Comparison of ENCODE assay signal across 8 mouse cellular contexts in genomic region chr19:58942841-58943828, GRCm38 (mm10). TPM values are rescaled to one million over a fixed set of nuclear protein-coding genes. Genes with fewer than 3 reads are reported as not detected.
DNase-seq lines count a peak whose midpoint lies in the region; ATAC-seq lines count a peak whose summit lies in the region.

Gene Eno4, plus strand, starts transcription at chr19:58943425.
Gene Hspa12a, minus strand, starts transcription at chr19:58943654.

- peak within 1 kb of the TSS; percentile 65 for H3K27ac ChIP-seq in lung, embryonic 16.5 days (ENCODE audit: low read length)

- no peaks in the 10 kb centered on the region for H3K9me3 ChIP-seq in lung, embryonic 16.5 days (ENCODE audit: control insufficient read depth, low read length)

- DNase-seq in ES-CJ7 (ENCODE audit: low read depth, low spot score) = peak; percentile 95
- peak; percentile 97 for DNase-seq in cerebellum, adult 11-12 months
- peak; percentile 97 for DNase-seq in forelimb bud, embryonic 11.5 days (ENCODE audit: low read depth, low spot score)
- DNase-seq in layer of hippocampus, adult 9-10 months (ENCODE audit: low spot score) = peak; percentile 96
- DNase-seq in ovary, postnatal 10 days (ENCODE audit: low spot score) = peak; percentile 98
- DNase-seq in thymus, postnatal 10 days (ENCODE audit: low spot score in 2 of 2) = peak; percentile 90 to 91

- no peaks in the 10 kb centered on the region for H3K36me3 ChIP-seq in lung, embryonic 16.5 days (ENCODE audit: control insufficient read depth, insufficient read depth, low read length)

- ATAC-seq in hematopoietic stem cell, adult 5-6 weeks (replicated peaks in 1 of 2; ENCODE audit: insufficient read depth in 1 of 2, low FRiP score in 2 of 2, low TSS enrichment in 1 of 2, low read depth in 1 of 2, poor library complexity in 2 of 2, severe bottlenecking in 2 of 2) = peak; percentile 98 to 99
- peak; percentile 98 for ATAC-seq in lung, embryonic 16.5 days (ENCODE audit: low read depth)

- peak within 1 kb of the TSS; percentile 90 for H3K4me2 ChIP-seq in lung, embryonic 16.5 days (ENCODE audit: low read depth, low read length)

- peak within 1 kb of the TSS; percentile 85 for H3K9ac ChIP-seq in lung, embryonic 16.5 days (ENCODE audit: low read length)

- peaks cover 9% of the 10 kb centered on the region for H3K4me1 ChIP-seq in lung, embryonic 16.5 days (replicated peaks; ENCODE audit: control insufficient read depth, insufficient read depth, low read length)

- H3K27me3 ChIP-seq in lung, embryonic 16.5 days (ENCODE audit: control insufficient read depth, insufficient read depth, low read depth, low read length) = no peaks in the 10 kb centered on the region

- WGBS in lung, embryonic 16.5 days = under 1% methylated on average over 65 of the region's 65 CpGs

- H3K4me3 ChIP-seq in lung, embryonic 16.5 days (ENCODE audit: low read length) = peak within 1 kb of the TSS; percentile 75

RNA-seq across cellular contexts. Expression of gene Eno4, which starts in this region (rescaled TPM):
- not detected in 2 replicates for total RNA-seq in hematopoietic stem cell, adult 5-6 weeks (2017)
- 2.1 and 2.7 TPM in 2 replicates for polyA plus RNA-seq in lung, embryonic 16.5 days (2015; fragmentation: Nextera tagmentation; extraction: Ambion mirVana)

RNA-seq across cellular contexts. Expression of gene Hspa12a, which starts in this region (rescaled TPM):
- not detected in 2 replicates for total RNA-seq in hematopoietic stem cell, adult 5-6 weeks (2017)
- 5.5 and 6.0 TPM in 2 replicates for polyA plus RNA-seq in lung, embryonic 16.5 days (2015; fragmentation: Nextera tagmentation; extraction: Ambion mirVana)

Comparison
In these comparisons a context has a peak if more than half of its experiments do, and no peak if none do; other contexts are left out.
1. Peak in every context shown above with its lines: DNase-seq, ATAC-seq, H3K4me3 ChIP-seq and H3K27ac ChIP-seq.
2. Peak in ATAC-seq in hematopoietic stem cell, adult 5-6 weeks; RNA of the genes that start here not detected or under 1 TPM.